Mouse (Mus musculus): Measurements from ENCODE around the gene Slc47a2.
"Not testable (repeated sequence)": the region's sequence is repeated elsewhere in the genome, so short reads cannot be mapped to it uniquely, and the experiment has no call there.

The Slc47a2 gene

GRCm38 (mm10) chr11:61341233-61341632 lies 1.4 kb downstream of the Slc47a2 start:
- DNase-seq (ENCODE audit: low spot score) = no peak

GRCm38 (mm10) chr11:61340374-61340773 lies 2.3 kb downstream of the Slc47a2 start:
- DNase-seq (ENCODE audit: low spot score) = no peak

DNA sequence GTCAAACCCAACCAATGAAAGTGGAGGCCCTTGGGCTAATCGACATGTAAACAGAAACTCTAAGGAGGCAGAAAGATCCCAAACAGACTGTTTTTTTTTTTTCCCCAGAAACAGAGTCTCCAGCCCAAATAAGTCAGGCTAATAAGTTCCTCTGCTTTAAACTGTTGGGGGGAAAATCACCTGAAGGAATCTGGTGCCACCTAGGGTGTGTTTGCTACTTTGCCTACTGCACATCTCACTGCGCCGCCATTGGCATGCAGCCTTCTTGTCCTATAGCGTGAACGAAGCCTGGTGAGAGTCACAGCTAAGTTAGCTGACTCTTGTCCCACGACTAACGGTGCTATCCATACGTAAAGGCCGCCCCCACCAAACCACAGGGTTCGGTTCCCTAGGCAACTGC lies 5.1 kb downstream of the Slc47a2 start:
- DNase-seq (ENCODE audit: low spot score) = no peak

- no peak for DNase-seq (ENCODE audit: low spot score)
Observed at GRCm38 (mm10) chr11:61320904-61321687, 21.6 kb downstream of the Slc47a2 start.

- DNase-seq (ENCODE audit: low spot score) = no peak
Observed at GRCm38 (mm10) chr11:61319923-61320567, 22.6 kb downstream of the Slc47a2 start.

- no peak for DNase-seq (ENCODE audit: low spot score)
Observed at GRCm38 (mm10) chr11:61319233-61319922, 23.3 kb downstream of the Slc47a2 start.

GRCm38 (mm10) chr11:61316864-61317263 lies 25.8 kb downstream of the Slc47a2 start:
- no peak for DNase-seq (ENCODE audit: low spot score)

DNA sequence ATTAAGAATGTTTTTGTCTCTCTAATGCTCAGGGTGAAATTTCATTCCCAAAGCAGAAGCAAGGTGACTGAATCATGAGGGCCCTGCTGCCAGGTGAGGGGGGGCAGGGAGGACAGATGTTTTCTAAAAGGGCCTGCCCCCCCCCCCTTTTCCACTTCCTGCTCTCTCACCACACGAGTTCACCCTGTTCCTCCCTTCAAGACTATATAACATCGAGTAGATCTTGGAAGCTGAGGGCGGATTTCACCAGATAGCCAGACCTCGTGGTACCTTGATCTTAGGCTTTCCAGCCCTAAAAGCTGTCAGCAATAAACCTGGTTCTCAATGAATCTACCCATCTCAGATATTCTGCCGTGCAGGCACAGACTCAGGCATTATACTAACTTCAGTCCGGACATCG lies 32.3 kb downstream of the Slc47a2 start:
- no peak for DNase-seq (ENCODE audit: low spot score)

- no peak for DNase-seq (ENCODE audit: low spot score)
Observed at GRCm38 (mm10) chr11:61309831-61310230, 32.8 kb downstream of the Slc47a2 start.

DNA sequence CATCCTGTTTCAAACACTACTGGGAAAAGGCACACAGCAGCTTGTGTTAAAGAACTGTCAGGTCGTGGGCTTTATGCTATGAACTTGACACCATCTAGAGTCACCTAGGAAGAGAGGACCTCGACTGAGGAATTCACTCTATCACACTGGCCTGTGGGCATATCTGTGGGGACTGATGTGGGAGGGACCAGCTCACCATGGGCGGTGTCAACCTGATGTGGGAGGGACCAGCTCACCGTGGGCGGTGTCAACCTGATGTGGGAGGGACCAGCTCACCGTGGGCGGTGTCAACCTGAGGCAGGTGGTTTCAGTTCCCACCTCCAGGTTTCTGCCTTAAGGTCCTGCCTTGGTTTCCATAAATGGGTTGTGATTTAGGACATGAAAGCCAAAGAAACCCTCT lies 34.9 kb downstream of the Slc47a2 start:
- no peak for DNase-seq (ENCODE audit: low spot score)

GRCm38 (mm10) chr11:61305377-61305776 lies 37.3 kb downstream of the Slc47a2 start:
- peak; percentile 16 for DNase-seq (ENCODE audit: low spot score)

- not testable (repeated sequence) for DNase-seq (ENCODE audit: low spot score)
Observed at GRCm38 (mm10) chr11:61304535-61304934, 38.1 kb downstream of the Slc47a2 start.

- no peak for DNase-seq (ENCODE audit: low spot score)
Observed at GRCm38 (mm10) chr11:61300716-61301392, 41.8 kb downstream of the Slc47a2 start.

DNA sequence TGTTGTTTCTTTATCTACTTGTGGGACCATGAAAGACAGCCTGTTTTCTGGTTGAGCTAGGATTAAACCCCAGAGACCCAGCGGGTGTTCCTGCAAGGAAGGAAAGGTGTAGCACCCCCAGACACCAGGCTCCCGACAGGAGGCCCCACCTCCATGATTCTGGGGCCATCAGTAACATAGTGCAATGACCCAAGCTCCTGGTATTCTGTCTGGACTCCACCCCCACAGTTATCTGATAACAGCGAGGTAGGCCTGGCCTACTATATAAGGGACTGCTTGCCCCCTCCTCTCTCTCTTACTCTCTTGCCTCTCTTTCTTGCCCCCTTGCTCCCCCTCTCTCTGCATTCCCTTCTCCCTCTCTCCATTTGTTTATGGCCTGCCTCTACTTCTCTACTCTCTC lies 42.5 kb downstream of the Slc47a2 start:
- no peak for DNase-seq (ENCODE audit: low spot score)

GRCm38 (mm10) chr11:61297901-61298300 lies 44.8 kb downstream of the Slc47a2 start:
- DNase-seq (ENCODE audit: low spot score) = no peak

DNA sequence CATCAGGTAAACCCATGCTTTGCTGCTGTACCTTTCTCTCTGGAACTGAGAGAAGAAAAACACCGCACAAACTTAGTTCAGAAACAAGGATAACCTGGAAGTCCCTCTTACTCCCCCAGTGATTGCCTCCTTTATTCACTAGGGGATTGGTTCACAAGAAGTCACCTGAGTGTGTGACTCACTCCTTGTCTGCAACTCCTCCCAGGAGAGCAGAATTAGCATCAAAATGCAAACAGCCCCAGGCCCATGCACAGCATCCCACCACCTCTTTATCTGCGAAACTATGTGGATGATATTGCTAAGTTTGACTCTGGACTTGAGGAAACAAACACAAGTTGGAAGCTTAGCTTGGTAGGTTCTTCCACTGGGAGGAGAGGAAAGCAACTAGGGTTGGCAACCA lies 45.3 kb downstream of the Slc47a2 start:
- DNase-seq (ENCODE audit: low spot score) = no peak

DNA sequence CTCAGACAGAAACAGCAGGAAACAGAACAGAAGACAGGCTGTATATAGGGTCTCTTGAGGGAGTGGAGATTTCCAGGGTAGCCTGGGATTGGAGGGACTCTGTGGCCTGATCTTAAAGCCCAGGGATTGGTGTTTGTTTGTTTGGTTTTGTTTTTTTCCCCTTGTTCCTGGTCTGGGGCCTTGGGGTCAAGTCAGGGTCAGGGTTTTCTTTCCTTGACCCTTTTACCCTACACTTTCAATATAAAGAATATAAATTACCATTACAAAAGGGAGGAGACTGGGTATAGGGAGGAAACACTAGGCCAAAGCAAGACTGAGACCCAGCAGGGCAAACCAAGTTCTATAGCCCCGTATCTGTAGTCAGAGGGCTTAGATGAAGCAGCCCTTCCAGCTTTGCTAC lies 46.1 kb downstream of the Slc47a2 start:
- no peak for DNase-seq (ENCODE audit: low spot score)

DNA sequence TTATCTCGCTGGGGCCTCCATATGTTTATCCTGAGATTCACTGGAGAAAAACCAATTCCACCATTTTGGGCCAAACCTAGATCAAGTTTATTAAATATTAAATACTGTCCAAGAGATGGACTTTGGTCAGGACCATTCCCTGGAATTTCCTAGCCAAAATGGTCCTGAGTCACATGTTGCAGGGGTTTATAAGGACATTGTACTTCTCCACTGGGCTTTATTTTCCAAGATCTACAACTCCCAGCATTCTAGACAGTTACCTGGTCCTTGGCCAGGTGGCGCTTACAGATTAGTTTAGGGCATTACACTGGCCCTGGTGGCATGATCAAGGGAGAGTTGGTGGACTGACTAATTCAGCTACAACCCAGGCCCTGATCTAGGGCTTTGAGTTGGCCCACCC lies 47.1 kb downstream of the Slc47a2 start:
- no peak for DNase-seq (ENCODE audit: low spot score)

DNA sequence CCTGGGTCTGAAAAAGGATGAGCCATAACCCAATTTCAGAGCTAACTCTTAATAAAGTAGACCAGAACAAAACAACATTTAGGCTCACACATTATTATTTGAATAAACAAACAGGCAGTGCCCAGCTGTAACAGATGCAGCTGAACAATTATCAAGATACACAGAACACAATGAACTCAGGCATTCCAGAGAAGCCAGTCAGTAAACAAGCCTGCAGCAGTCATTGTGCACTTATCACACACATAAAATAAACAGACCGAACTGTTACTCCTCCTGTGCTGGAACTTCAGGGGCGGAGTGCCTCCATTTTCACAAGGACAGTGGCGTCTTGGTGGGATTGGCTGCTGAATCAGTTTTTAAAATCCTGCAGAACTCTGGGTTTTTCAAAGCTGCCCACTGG lies 48.2 kb downstream of the Slc47a2 start:
- no peak for DNase-seq (ENCODE audit: low spot score)

GRCm38 (mm10) chr11:61293251-61293650 lies 49.4 kb downstream of the Slc47a2 start:
- no peak for DNase-seq (ENCODE audit: low spot score)

DNA sequence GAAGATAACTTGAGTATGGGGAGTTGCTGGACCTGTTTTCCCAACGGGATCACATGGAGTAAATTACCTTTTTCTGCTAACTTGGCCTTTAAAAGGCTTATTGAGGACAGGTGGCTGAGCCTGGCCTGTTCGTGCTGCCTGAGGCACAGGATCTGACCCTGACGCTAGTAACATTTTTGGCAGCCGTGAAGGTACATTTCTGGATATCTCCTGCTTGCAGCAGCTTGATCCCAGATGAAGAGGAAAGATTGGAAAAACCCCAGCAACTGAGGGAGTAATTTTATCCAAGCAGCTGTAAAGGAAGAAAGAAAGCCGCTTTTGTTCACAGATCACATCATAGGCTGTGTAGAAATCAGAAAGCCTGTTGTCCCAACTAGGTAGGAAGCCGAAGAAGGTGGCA lies 58.3 kb downstream of the Slc47a2 start:
- no peak for DNase-seq (ENCODE audit: low spot score)

DNA sequence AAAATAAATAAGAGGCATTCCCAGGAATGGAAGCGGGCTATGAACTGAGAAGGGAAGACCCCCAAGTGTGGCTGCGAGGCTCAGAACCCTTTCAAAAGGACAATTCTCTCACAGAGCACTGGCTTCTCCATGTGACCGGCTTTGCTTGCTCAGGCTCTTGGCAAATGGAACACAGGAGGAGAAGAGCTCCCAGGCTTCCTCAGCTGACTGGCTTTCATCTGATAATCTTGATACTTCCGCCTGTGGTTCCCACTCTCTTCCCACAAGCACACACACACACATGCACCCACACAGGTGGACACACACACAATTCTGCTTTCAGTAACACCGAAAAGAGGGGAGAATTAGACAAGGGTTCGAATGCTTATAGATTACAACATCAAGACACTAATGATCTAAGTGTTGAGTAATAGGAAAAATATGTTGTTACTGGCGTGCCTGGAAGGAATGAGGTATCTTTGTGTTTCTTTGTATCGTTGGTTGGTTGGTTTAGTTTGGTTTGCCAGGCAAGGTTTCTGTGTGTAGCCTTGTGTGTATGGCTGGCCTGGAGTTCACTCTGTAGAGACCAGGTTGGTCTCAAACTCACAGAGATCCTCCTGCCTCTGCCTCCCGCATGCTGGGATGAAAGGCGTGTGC lies 59.1 kb downstream of the Slc47a2 start:
- no peak for DNase-seq (ENCODE audit: low spot score)
